Mouse (Mus musculus): ENCODE results near the gene Efhc1.
"Not testable (repeated sequence)": the region's sequence is repeated elsewhere in the genome, so short reads cannot be mapped to it uniquely, and the experiment has no call there.

Efhc1 gene

GRCm38 (mm10) chr1:20951300-20951763 lies at the start of gene Efhc1:
TSS of gene Efhc1 (plus strand) at chr1:20951626.
- DNase-seq (ENCODE audit: low read depth, low spot score), result peak; percentile 98

- no peak for DNase-seq (ENCODE audit: low read depth, low spot score)
These were observed 45.8 kb upstream of the Efhc1 start for GRCm38 (mm10) chr1:20905501-20906127.

GRCm38 (mm10) chr1:20906128-20906515 lies 45.3 kb upstream of the Efhc1 start:
- DNase-seq (ENCODE audit: low read depth, low spot score), result no peak

- peak; percentile 79 for DNase-seq (ENCODE audit: low read depth, low spot score)
These were observed 42.9 kb upstream of the Efhc1 start for GRCm38 (mm10) chr1:20908541-20908940.

- no peak for DNase-seq (ENCODE audit: low read depth, low spot score)
These were observed 39.3 kb upstream of the Efhc1 start for GRCm38 (mm10) chr1:20912115-20912514.

GRCm38 (mm10) chr1:20912527-20913171 lies 38.8 kb upstream of the Efhc1 start:
- DNase-seq (ENCODE audit: low read depth, low spot score), result peak; percentile 47

- no peak for DNase-seq (ENCODE audit: low read depth, low spot score)
These were observed 36.7 kb upstream of the Efhc1 start for GRCm38 (mm10) chr1:20914769-20915168.

- DNase-seq (ENCODE audit: low read depth, low spot score), result no peak
These were observed 35.8 kb upstream of the Efhc1 start for GRCm38 (mm10) chr1:20915608-20916007.

GRCm38 (mm10) chr1:20917496-20918050 lies 33.9 kb upstream of the Efhc1 start:
- DNase-seq (ENCODE audit: low read depth, low spot score), result no peak

GRCm38 (mm10) chr1:20919728-20920127 lies 31.7 kb upstream of the Efhc1 start:
- no peak for DNase-seq (ENCODE audit: low read depth, low spot score)

- no peak for DNase-seq (ENCODE audit: low read depth, low spot score)
These were observed 30.3 kb upstream of the Efhc1 start for GRCm38 (mm10) chr1:20921081-20921528.

GRCm38 (mm10) chr1:20922612-20923399 lies 28.6 kb upstream of the Efhc1 start:
- DNase-seq (ENCODE audit: low read depth, low spot score), result no peak

- DNase-seq (ENCODE audit: low read depth, low spot score), result not testable (repeated sequence)
These were observed 26.1 kb upstream of the Efhc1 start for GRCm38 (mm10) chr1:20925324-20925723.

GRCm38 (mm10) chr1:20925926-20926325 lies 25.5 kb upstream of the Efhc1 start:
- no peak for DNase-seq (ENCODE audit: low read depth, low spot score)

- DNase-seq (ENCODE audit: low read depth, low spot score), result no peak
These were observed 25.1 kb upstream of the Efhc1 start for GRCm38 (mm10) chr1:20926376-20926775.

- no peak for DNase-seq (ENCODE audit: low read depth, low spot score)
These were observed 22.9 kb upstream of the Efhc1 start for GRCm38 (mm10) chr1:20928487-20928886.

- DNase-seq (ENCODE audit: low read depth, low spot score), result peak; percentile 78
These were observed 18.0 kb upstream of the Efhc1 start for GRCm38 (mm10) chr1:20933457-20933856.

- no peak for DNase-seq (ENCODE audit: low read depth, low spot score)
These were observed 16.3 kb upstream of the Efhc1 start for GRCm38 (mm10) chr1:20935106-20935505.

- DNase-seq (ENCODE audit: low read depth, low spot score), result peak; percentile 76
These were observed 12.4 kb upstream of the Efhc1 start for GRCm38 (mm10) chr1:20939046-20939445.

GRCm38 (mm10) chr1:20940151-20940550 lies 11.3 kb upstream of the Efhc1 start:
- DNase-seq (ENCODE audit: low read depth, low spot score), result peak; percentile 68

- DNase-seq (ENCODE audit: low read depth, low spot score), result no peak
These were observed 10.1 kb upstream of the Efhc1 start for GRCm38 (mm10) chr1:20941322-20941721.

GRCm38 (mm10) chr1:20941857-20942256 lies 9.6 kb upstream of the Efhc1 start:
- no peak for DNase-seq (ENCODE audit: low read depth, low spot score)

All from ES-CJ7 (cell line).